Mouse (Mus musculus) cerebellum, adult 2 months (tissue): Measurements from ENCODE around the gene Atg4d.

Experiments used
- CTCF ChIP-seq: fragments of 200-500 bp; IDR thresholded peaks from 2 replicates; pipeline ENCODE4 v1.5.1; 2011; ENCODE audit warnings: low read depth, mild to moderate bottlenecking, control low read depth, low read length, moderate library complexity, borderline replicate concordance; ENCODE audit not compliant: insufficient read depth
- POLR2A ChIP-seq: fragments of 200-500 bp; IDR thresholded peaks from 2 replicates; pipeline ENCODE4 v1.6.1; 2011; ENCODE audit warnings: low read length, control low read depth, borderline replicate concordance; ENCODE audit not compliant: insufficient read depth

DNA sequence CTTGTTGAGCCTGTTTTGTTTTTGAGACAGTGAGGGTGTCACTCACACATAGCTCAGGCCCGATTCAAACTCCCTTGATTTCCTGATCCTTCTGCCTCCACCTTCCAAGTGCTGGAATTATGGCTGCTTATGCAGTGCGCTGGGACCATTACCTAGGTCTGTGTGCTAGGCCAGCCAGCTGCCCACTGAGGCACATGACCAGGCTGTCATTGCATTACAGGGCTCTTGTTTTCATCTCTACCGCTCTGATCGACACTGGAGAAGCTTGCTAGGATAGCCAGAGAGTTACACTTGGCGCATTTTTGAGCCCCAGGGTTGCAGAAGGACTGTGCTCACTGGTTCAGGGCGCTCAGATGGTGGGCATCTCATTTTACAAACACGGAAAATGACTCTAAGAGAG lies 46.6 kb downstream of the Atg4d start:
- no peak for TF ChIP-seq POLR2A
- no peak for TF ChIP-seq CTCF
